Mouse (Mus musculus): ENCODE data around the gene 1110004F10Rik. TPM values are rescaled to one million over a fixed set of nuclear protein-coding genes. Genes with fewer than 3 reads are reported as not detected.

Gene 1110004F10Rik
- polyA plus RNA-seq, 1 experiment: 61.4 TPM

DNA sequence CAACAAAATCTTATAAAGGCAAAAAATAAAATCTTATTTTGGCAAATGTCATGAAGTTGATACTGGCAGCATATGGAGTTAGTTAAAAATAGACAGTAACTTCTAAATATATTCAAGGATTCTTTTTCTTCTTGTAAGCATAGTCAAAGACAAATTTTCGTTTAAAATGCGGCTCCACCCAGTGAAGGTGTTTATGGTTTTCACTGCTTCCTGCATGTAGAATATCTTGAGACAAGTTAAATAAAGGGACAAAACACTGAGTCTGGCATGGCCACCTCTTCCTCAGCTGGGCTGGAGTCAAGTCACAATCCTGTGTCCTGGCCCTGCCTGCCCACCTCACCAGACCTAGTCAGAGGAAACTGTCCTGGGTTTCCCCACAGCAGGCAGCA is 84.4 kb downstream of the 1110004F10Rik start:
- Histone ChIP-seq H3K27me3 (ENCODE audit: control insufficient read depth, insufficient read depth, low read length) (no peaks in the 10 kb centered on the region), H3K4me1 (replicated peaks; ENCODE audit: control insufficient read depth, insufficient read depth, low read length) (no peaks in the 10 kb centered on the region), H3K4me3 (ENCODE audit: control insufficient read depth, insufficient read depth, low read length) (no peak overlapping the region), H3K36me3 (ENCODE audit: control insufficient read depth, insufficient read depth, low read length) (no peaks in the 10 kb centered on the region), H3K27ac (ENCODE audit: control insufficient read depth, insufficient read depth, low read length) (no peak overlapping the region)
- WGBS: 87% methylated on average over 2 of the region's 2 CpGs
- TF ChIP-seq CTCF (IDR thresholded peaks at IDR 0.05; ENCODE audit: borderline replicate concordance, control insufficient read depth, extremely low read depth, insufficient read depth, low read length, poor library complexity): no peak
- TF ChIP-seq POLR2A (IDR thresholded peaks at IDR 0.05; ENCODE audit: control insufficient read depth, extremely low read depth, insufficient read depth, low read length, poor library complexity): no peak
- DNase-seq: no peak

DNA sequence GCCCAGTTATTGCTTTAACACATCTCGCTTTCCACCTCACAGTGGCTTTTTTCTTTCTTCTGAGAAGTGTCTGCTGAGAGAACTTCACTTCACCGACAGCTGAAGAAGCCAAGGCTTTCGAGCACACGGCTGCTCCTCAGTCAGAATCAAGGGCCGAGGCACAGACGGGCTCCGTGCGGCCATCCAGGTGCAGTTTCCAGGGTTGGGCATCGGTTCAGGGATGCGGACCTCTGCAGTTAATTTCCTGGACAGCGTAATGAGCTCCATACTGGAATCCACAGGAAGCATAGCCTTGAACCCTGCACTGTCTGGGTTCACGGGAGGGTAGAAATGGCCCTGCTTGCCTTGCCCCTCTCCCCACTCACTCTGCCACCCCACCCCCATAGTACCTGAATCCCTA is 84.9 kb downstream of the 1110004F10Rik start:
- no peak for TF ChIP-seq POLR2A (IDR thresholded peaks at IDR 0.05; ENCODE audit: control insufficient read depth, extremely low read depth, insufficient read depth, low read length, poor library complexity)
- TF ChIP-seq CTCF (IDR thresholded peaks at IDR 0.05; ENCODE audit: borderline replicate concordance, control insufficient read depth, extremely low read depth, insufficient read depth, low read length, poor library complexity): no peak
- no peak for DNase-seq
- Histone ChIP-seq H3K27me3 (ENCODE audit: control insufficient read depth, insufficient read depth, low read length) (no peaks in the 10 kb centered on the region), H3K36me3 (ENCODE audit: control insufficient read depth, insufficient read depth, low read length) (no peaks in the 10 kb centered on the region), H3K4me3 (ENCODE audit: control insufficient read depth, insufficient read depth, low read length) (no peak overlapping the region), H3K4me1 (replicated peaks; ENCODE audit: control insufficient read depth, insufficient read depth, low read length) (no peaks in the 10 kb centered on the region), H3K27ac (ENCODE audit: control insufficient read depth, insufficient read depth, low read length) (no peak overlapping the region)
- WGBS: 98% methylated on average over 12 of the region's 12 CpGs

DNA sequence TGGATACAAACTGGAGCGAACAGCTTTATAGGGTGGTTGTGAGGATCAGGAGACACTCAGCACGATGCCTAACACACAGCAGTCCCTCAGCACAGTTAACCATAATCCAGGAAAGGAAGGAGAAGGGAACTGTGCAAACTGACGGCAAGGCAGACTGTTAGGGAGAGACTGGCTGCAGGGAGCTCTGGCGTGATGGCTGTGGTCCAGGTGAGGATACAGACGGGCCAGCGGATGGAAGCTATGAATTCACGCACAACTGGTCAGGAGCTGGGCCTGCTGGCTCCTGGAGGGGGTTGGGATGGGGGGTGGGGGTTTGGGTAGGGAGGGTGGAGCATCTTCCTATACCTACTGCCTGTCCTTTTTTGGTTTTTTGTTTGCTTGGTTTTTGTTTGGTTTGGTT is 86.5 kb downstream of the 1110004F10Rik start:
- Histone ChIP-seq H3K36me3 (ENCODE audit: control insufficient read depth, insufficient read depth, low read length) (no peaks in the 10 kb centered on the region), H3K27ac (ENCODE audit: control insufficient read depth, insufficient read depth, low read length) (no peak overlapping the region), H3K4me3 (ENCODE audit: control insufficient read depth, insufficient read depth, low read length) (no peak overlapping the region), H3K4me1 (replicated peaks; ENCODE audit: control insufficient read depth, insufficient read depth, low read length) (no peaks in the 10 kb centered on the region), H3K27me3 (ENCODE audit: control insufficient read depth, insufficient read depth, low read length) (no peaks in the 10 kb centered on the region)
- no peak for DNase-seq
- 92% methylated on average over 7 of the region's 7 CpGs for WGBS
- TF ChIP-seq CTCF (IDR thresholded peaks at IDR 0.05; ENCODE audit: borderline replicate concordance, control insufficient read depth, extremely low read depth, insufficient read depth, low read length, poor library complexity) (no peak), POLR2A (IDR thresholded peaks at IDR 0.05; ENCODE audit: control insufficient read depth, extremely low read depth, insufficient read depth, low read length, poor library complexity) (no peak)

DNA sequence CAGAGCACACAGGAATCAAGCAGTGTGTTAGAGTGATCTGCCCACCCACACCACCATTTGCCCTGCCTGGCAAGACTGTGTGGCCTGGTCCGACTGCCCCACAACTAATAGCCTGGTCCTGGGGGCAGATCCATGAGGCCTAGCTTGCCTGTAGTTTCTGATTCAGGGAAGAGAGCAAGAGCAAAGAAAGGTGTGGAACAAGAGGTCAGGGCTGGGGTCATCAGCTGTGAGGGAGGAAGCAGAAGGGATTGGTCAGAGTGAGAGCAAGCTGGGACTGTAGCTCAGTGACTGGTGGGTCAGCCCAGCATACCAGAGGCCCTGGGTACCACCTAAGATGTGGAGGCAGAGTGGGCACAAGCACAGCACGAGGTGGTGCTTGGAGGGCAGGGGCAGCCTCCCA is 87.9 kb downstream of the 1110004F10Rik start:
- H3K36me3 ChIP-seq (ENCODE audit: control insufficient read depth, insufficient read depth, low read length): no peaks in the 10 kb centered on the region
- no peak overlapping the region for H3K27ac ChIP-seq (ENCODE audit: control insufficient read depth, insufficient read depth, low read length)
- H3K4me3 ChIP-seq (ENCODE audit: control insufficient read depth, insufficient read depth, low read length): no peak overlapping the region
- H3K4me1 ChIP-seq (replicated peaks; ENCODE audit: control insufficient read depth, insufficient read depth, low read length): no peaks in the 10 kb centered on the region
- WGBS: 97% methylated on average over 2 of the region's 2 CpGs
- DNase-seq: no peak
- no peaks in the 10 kb centered on the region for H3K27me3 ChIP-seq (ENCODE audit: control insufficient read depth, insufficient read depth, low read length)
- TF ChIP-seq POLR2A (IDR thresholded peaks at IDR 0.05; ENCODE audit: control insufficient read depth, extremely low read depth, insufficient read depth, low read length, poor library complexity) (no peak), CTCF (IDR thresholded peaks at IDR 0.05; ENCODE audit: borderline replicate concordance, control insufficient read depth, extremely low read depth, insufficient read depth, low read length, poor library complexity) (no peak)

DNA sequence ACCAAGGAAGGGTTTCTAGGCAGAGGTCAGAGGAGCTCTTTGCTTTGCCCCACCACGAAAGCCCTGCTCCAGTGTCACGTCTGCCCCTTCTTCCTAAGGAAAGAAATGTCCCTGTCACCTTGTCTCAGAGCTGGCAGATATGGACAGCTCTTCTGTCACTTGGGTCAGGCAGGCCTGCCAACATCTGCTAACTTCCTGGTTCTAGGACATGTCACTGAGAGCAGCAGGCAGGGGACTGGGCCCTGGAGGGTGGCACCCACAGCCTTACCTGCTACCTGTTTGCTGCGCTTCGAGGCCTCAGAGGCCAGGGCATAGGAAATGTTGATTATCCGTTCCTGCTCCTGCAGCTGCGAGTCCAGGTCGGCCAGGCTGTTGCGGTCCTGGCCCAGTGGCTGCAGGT is 89.1 kb downstream of the 1110004F10Rik start:
- Histone ChIP-seq H3K4me1 (replicated peaks; ENCODE audit: control insufficient read depth, insufficient read depth, low read length) (no peaks in the 10 kb centered on the region), H3K27me3 (ENCODE audit: control insufficient read depth, insufficient read depth, low read length) (no peaks in the 10 kb centered on the region), H3K27ac (ENCODE audit: control insufficient read depth, insufficient read depth, low read length) (no peak overlapping the region), H3K4me3 (ENCODE audit: control insufficient read depth, insufficient read depth, low read length) (no peak overlapping the region), H3K36me3 (ENCODE audit: control insufficient read depth, insufficient read depth, low read length) (no peaks in the 10 kb centered on the region)
- WGBS: 98% methylated on average over 8 of the region's 8 CpGs
- TF ChIP-seq POLR2A (IDR thresholded peaks at IDR 0.05; ENCODE audit: control insufficient read depth, extremely low read depth, insufficient read depth, low read length, poor library complexity): no peak
- DNase-seq: no peak

DNA sequence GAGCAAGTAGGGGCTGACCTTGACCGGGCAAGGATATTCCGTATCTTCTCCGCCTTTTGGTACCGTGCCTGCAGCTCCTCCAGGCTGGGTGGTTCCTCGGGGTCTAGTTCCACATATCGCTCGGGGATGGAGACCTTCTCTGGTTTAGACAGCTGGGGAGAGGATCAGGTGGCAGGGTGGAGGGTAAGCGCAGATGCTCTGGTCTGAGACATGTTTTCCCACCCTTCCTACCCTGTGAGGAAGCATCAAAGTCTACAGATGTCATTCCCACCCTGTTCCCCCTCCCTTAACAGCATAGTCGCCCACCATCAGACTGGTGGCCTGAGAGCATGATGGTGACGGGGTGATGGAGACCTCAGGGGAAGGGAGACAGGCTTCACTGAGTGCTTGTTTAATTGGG is 90.2 kb downstream of the 1110004F10Rik start:
- Histone ChIP-seq H3K27me3 (ENCODE audit: control insufficient read depth, insufficient read depth, low read length) (no peaks in the 10 kb centered on the region), H3K4me3 (ENCODE audit: control insufficient read depth, insufficient read depth, low read length) (no peak overlapping the region), H3K36me3 (ENCODE audit: control insufficient read depth, insufficient read depth, low read length) (no peaks in the 10 kb centered on the region), H3K4me1 (replicated peaks; ENCODE audit: control insufficient read depth, insufficient read depth, low read length) (no peaks in the 10 kb centered on the region), H3K27ac (ENCODE audit: control insufficient read depth, insufficient read depth, low read length) (no peak overlapping the region)
- TF ChIP-seq CTCF (IDR thresholded peaks at IDR 0.05; ENCODE audit: borderline replicate concordance, control insufficient read depth, extremely low read depth, insufficient read depth, low read length, poor library complexity): no peak
- no peak for TF ChIP-seq POLR2A (IDR thresholded peaks at IDR 0.05; ENCODE audit: control insufficient read depth, extremely low read depth, insufficient read depth, low read length, poor library complexity)
- WGBS: 96% methylated on average over 10 of the region's 10 CpGs
- DNase-seq: no peak

DNA sequence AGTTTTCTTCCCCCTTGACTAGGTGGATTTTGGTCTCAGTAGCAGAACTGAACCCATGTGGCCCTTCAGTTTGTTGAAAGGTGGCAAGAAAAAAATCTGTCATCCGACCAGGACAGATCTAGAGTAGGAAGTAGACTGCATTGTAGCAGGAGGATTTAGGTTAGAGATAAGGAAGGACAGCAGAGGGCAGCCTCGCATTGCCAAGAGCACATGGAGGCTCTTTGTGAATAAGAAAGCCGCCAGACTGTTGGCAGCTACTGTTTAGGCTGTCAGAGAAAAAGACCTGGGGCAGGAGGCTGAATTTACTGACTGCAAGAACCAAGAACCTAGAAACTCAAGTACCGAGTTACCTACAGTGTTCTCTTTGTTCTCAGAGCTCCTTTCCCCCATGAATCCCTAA is 92.2 kb downstream of the 1110004F10Rik start:
- DNase-seq: no peak
- no peaks in the 10 kb centered on the region for H3K36me3 ChIP-seq (ENCODE audit: control insufficient read depth, insufficient read depth, low read length)

More for the DNA sequence above, 92.2 kb downstream of the 1110004F10Rik start:
- H3K4me3 ChIP-seq (ENCODE audit: control insufficient read depth, insufficient read depth, low read length): no peak overlapping the region
- H3K4me1 ChIP-seq (replicated peaks; ENCODE audit: control insufficient read depth, insufficient read depth, low read length): no peaks in the 10 kb centered on the region
- H3K27ac ChIP-seq (ENCODE audit: control insufficient read depth, insufficient read depth, low read length): no peak overlapping the region
- TF ChIP-seq CTCF (IDR thresholded peaks at IDR 0.05; ENCODE audit: borderline replicate concordance, control insufficient read depth, extremely low read depth, insufficient read depth, low read length, poor library complexity): no peak
- 77% methylated on average over 4 of the region's 4 CpGs for WGBS
- H3K27me3 ChIP-seq (ENCODE audit: control insufficient read depth, insufficient read depth, low read length): no peaks in the 10 kb centered on the region
